Mouse (Mus musculus) liver, embryonic 14.5 days (tissue): ENCODE measurements around the gene Gm21976. TPM values are rescaled to one million over a fixed set of nuclear protein-coding genes. Genes with fewer than 3 reads are reported as not detected.

Experiments used
- ATAC-seq: fragments of 200-750 bp; cut with Nextera tagmentation; 2 replicates; pipeline ENCODE4 v1.8.0; 2017; ENCODE audit warnings: moderate number of reproducible peaks, mild to moderate bottlenecking, moderate library complexity; ENCODE audit not compliant: insufficient read depth
- DNase-seq, 3 experiments: peaks; one replicate each; pipeline ENCODE4 v3.0.0-alpha.2; 2012 to 2013; ENCODE audit warnings: low read depth in 3 of 3, low spot score in 3 of 3
- H3K27ac ChIP-seq: fragments of 300-500 bp; sonication (generic); 2 replicates; pipeline ENCODE4 v1.5.1; 2014; ENCODE audit warnings: moderate library complexity, mild to moderate bottlenecking, control low read depth, inconsistent platforms
- H3K27me3 ChIP-seq: fragments of 300-500 bp; sonication (generic); 2 replicates; pipeline ENCODE4 v1.6.1; 2014; ENCODE audit warnings: mild to moderate bottlenecking, low read length, moderate library complexity; ENCODE audit not compliant: control insufficient read depth, insufficient read depth
- H3K36me3 ChIP-seq: fragments of 300-500 bp; sonication (generic); replicated peaks from 2 replicates; pipeline ENCODE4 v1.6.1; 2014; ENCODE audit warnings: low read depth; ENCODE audit not compliant: control insufficient read depth, insufficient read depth
- H3K4me1 ChIP-seq, 2 experiments: fragments of 200-500 bp in 1 of 2; fragments of 300-500 bp in 1 of 2; sonication (generic) in 1 of 2; replicated peaks; 2 replicates each; pipeline ENCODE4 v1.6.1; 2012 to 2014; ENCODE audit warnings: antibody characterized with exemption in 1 of 2, inconsistent platforms in 1 of 2, low read length in 1 of 2; ENCODE audit not compliant: control insufficient read depth in 2 of 2, insufficient read depth in 2 of 2
- H3K4me2 ChIP-seq: fragments of 300-500 bp; sonication (generic); 2 replicates; pipeline ENCODE4 v1.6.1; 2014; ENCODE audit warnings: low read depth, mild to moderate bottlenecking, control low read depth, moderate library complexity
- H3K4me3 ChIP-seq, 2 experiments: fragments of 200-500 bp in 1 of 2; fragments of 300-500 bp in 1 of 2; sonication (generic) in 1 of 2; 2 replicates each; pipeline ENCODE4 v1.5.1; 2012 to 2014; ENCODE audit warnings: low read depth in 2 of 2, low read length in 2 of 2, mild to moderate bottlenecking in 2 of 2, control low read depth in 1 of 2, inconsistent platforms in 1 of 2, moderate library complexity in 1 of 2; ENCODE audit not compliant: insufficient read depth in 1 of 2
- H3K9ac ChIP-seq: fragments of 300-500 bp; sonication (generic); replicated peaks from 2 replicates; pipeline ENCODE4 v1.6.1; 2014; ENCODE audit warnings: mild to moderate bottlenecking, control low read depth, moderate library complexity
- H3K9me3 ChIP-seq: fragments of 300-500 bp; sonication (generic); 2 replicates; pipeline ENCODE4 v1.6.1; 2016; ENCODE audit warnings: low read length, mixed read lengths; ENCODE audit not compliant: control insufficient read depth
- CTCF ChIP-seq: IDR thresholded peaks from 2 replicates; pipeline ENCODE4 v1.5.1; 2016; ENCODE audit warnings: antibody characterized with exemption, low read depth, control low read depth
- EP300 ChIP-seq: IDR thresholded peaks from 2 replicates; pipeline ENCODE4 v1.6.1; 2016; ENCODE audit warnings: antibody characterized with exemption, low read depth
- WGBS: fragments of 180-500 bp; shearing (Covaris S2); extraction: QIAGEN DNeasy Blood & Tissue Kit; methylation state at CpG from one replicate; pipeline ENCODE4 v1.1.7; 2014; ENCODE audit not compliant: insufficient replicate concordance; 5-methylcytosine and 5-hydroxymethylcytosine counted together
- polyA plus RNA-seq, 2 experiments: library from polyadenylated mRNA; depleted of rRNA in 1 of 2; stranded (reverse) in 1 of 2; unstranded in 1 of 2; fragments of >200 nt; fragmentation: Nextera tagmentation in 1 of 2; extraction: Ambion mirVana in 1 of 2; gene quantifications; 2 replicates each; pipeline versions ENCODE4 v1.2.1 to v1.2.3; 2012 to 2014

The Gm21976 gene
- polyA plus RNA-seq, 2 experiments: not detected

DNA sequence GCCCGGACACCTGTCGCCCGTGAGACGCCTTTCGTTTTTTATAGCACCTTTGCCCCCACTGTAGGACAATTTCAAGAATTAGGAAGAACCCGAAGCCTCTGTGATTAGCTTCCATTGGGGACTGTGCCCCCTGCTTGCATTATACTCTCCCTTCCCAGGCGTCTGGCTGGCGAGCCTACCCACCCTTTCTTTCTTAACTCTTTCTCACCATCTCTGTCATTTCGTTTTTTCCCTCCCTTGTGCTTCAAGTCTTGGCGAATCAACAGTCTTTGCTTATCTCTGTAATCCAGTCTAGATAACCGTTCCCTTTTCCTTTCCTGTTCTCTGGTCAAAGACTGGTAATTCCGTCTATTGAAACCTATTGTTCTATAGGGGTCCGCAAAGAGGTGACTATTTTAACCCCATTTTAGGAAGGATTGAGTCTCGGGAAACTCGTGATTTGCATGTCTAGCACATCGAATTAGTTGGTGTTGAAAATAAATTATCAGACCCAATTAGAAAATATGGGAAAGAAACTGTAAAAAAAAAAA lies 16.2 kb upstream of the Gm21976 start:
- Histone ChIP-seq H3K9ac (peak overlapping the region; percentile 75), H3K27me3 (no peaks in the 10 kb centered on the region), H3K4me3 (peak overlapping the region; percentile 73 to 90), H3K27ac (peak overlapping the region; percentile 67), H3K9me3 (no peaks in the 10 kb centered on the region), H3K4me2 (peak overlapping the region; percentile 94), H3K36me3 (peaks cover 10% of the 10 kb centered on the region), H3K4me1 (peaks cover 10 to 19% of the 10 kb centered on the region in 2 experiments)
- ATAC-seq: peak; percentile 21; the same call in 1 of the 2 replicates
- TF ChIP-seq CTCF (no peak), EP300 (0 out of 2 replicates have a peak, but pooled peaks have one; percentile 9)
- WGBS: under 1% methylated on average over 16 of the region's 16 CpGs
- DNase-seq: peak in 2 of 3 experiments; percentile 32 to 35

DNA sequence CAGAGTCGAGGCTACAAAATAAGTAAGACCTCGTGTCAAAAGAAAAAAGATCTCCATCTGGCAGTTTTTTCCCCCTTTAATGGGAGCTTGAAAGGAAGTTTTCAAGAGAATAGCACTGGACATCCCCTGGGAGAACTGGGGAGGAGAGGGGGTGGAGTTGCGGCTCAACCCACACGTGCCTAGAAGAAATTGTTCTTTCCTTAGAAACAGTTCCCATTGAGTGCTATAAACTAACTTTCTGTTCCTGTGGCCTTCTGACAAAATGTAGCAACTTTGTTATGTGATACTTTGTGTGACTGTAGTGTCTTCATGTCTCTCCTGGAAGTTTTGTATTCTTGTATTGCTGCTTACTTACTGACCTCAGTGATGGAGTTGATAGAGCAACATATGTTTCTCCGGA lies 15.6 kb upstream of the Gm21976 start:
- peak overlapping the region; percentile 73 to 90; a peak in 3 of 4 replicates for H3K4me3 ChIP-seq
- H3K9ac ChIP-seq: peak overlapping the region; percentile 75
- no peak overlapping the region for H3K27ac ChIP-seq
- peaks cover 6% of the 10 kb centered on the region for H3K36me3 ChIP-seq
- TF ChIP-seq CTCF (no peak), EP300 (no peak)
- H3K9me3 ChIP-seq: no peaks in the 10 kb centered on the region
- no peaks in the 10 kb centered on the region for H3K27me3 ChIP-seq
- H3K4me2 ChIP-seq: peak overlapping the region; percentile 94
- WGBS: 17% methylated on average over 5 of the region's 5 CpGs
- H3K4me1 ChIP-seq: peaks cover 10 to 19% of the 10 kb centered on the region in 2 experiments
- DNase-seq (no peak), ATAC-seq (no peak)

DNA sequence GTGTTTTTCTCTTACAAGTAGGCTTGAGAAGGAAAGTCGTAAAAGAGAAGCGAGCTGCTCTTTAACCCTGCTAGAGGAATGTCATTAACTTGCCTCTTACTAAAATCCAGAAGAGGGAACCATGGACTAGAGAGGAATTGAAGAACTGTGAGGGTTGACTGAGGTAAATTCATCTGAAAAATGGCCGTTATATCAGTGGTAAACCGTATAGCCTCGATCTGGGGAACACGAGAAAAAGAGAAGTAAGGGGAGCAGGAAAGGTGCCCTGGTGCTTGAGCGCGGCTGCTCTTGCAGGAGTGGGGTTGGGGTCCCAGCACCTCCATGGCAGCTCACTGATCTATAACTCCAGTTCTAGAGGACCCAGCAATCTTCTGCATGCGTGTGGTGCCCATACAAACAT lies 5.7 kb upstream of the Gm21976 start:
- 76% methylated on average over 9 of the region's 9 CpGs for WGBS
- H3K9me3 ChIP-seq: no peaks in the 10 kb centered on the region
- peaks cover 0 to 8% of the 10 kb centered on the region in 2 experiments; a peak in 2 of 4 replicates for H3K4me1 ChIP-seq
- H3K36me3 ChIP-seq: peaks cover 7% of the 10 kb centered on the region; the same call in 1 of the 2 replicates
- no peak for ATAC-seq
- H3K4me2 ChIP-seq: no peak overlapping the region
- TF ChIP-seq CTCF (no peak), EP300 (no peak)
- no peak overlapping the region for H3K4me3 ChIP-seq
- H3K27me3 ChIP-seq: no peaks in the 10 kb centered on the region
- H3K9ac ChIP-seq: no peak overlapping the region
- DNase-seq: no peak
- no peak overlapping the region for H3K27ac ChIP-seq

DNA sequence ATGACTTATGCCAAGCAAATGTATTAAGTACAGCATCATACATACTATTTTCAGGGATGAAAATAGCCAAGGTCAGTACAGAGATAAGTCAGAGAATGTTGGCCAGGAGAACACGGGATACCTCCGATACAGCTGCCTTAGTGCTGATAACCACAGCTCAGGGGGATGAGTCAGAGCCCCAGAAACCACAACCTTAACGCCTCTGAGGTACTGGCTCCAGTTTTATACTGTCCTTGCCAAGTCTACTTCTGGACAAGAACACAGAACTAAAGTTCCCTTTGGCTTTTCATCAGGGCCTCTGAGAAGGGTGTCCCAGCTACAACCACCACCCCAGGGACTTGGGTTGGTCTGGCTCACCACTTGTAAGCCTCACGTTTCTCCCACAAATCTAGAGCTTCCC lies 4.0 kb upstream of the Gm21976 start:
- peak; percentile 69; the same call in 1 of the 2 replicates for ATAC-seq
- Histone ChIP-seq H3K4me3 (no peak overlapping the region), H3K4me2 (no peak overlapping the region), H3K4me1 (peaks cover 0 to 8% of the 10 kb centered on the region in 2 experiments; a peak in 2 of 4 replicates), H3K27me3 (no peaks in the 10 kb centered on the region), H3K9me3 (no peaks in the 10 kb centered on the region), H3K9ac (no peak overlapping the region), H3K36me3 (peaks cover 7% of the 10 kb centered on the region; the same call in 1 of the 2 replicates), H3K27ac (no peak overlapping the region)
- DNase-seq: no peak
- TF ChIP-seq CTCF (no peak), EP300 (peak; percentile 51)
- WGBS: 15% methylated on average over 4 of the region's 4 CpGs

DNA sequence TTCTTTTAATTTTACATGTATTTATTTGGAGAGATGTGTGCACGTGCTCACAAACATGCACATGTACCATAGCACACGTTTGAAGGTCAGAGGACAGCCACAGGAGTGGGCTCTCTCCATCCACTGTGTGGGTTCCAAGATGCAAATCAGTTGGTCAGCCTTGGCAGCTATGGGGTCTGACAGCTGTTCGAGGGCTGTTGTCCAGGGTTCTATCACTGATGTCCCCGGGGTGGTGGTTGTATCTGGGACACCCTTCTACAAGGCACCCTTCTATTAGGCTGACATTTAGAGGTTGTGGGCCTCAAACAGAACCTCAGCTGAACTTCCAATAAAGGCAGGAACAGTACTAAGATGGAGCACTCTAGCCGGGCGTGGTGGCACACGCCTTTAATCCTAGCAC lies 3.4 kb upstream of the Gm21976 start:
- H3K4me1 ChIP-seq: peaks cover 0 to 8% of the 10 kb centered on the region in 2 experiments; a peak in 2 of 4 replicates
- no peak overlapping the region for H3K27ac ChIP-seq
- H3K9ac ChIP-seq: no peak overlapping the region
- H3K4me3 ChIP-seq: no peak overlapping the region
- ATAC-seq (no peak), DNase-seq (no peak)
- no peak overlapping the region for H3K4me2 ChIP-seq
- TF ChIP-seq EP300 (no peak), CTCF (no peak)
- H3K27me3 ChIP-seq: no peaks in the 10 kb centered on the region
- WGBS: 64% methylated on average over 7 of the region's 7 CpGs
- peaks cover 7% of the 10 kb centered on the region; the same call in 1 of the 2 replicates for H3K36me3 ChIP-seq
- no peaks in the 10 kb centered on the region for H3K9me3 ChIP-seq
